Mouse (Mus musculus) kidney, embryonic 16.5 days (tissue): ENCODE results near the gene Ankrd22. TPM values are rescaled to one million over a fixed set of nuclear protein-coding genes. Genes with fewer than 3 reads are reported as not detected.

Experiments
- polyA plus RNA-seq: library from polyadenylated mRNA; unstranded; fragments of >200 nt; fragmentation: Nextera tagmentation; extraction: Ambion mirVana; gene quantifications from 2 replicates; pipeline ENCODE4 v1.2.1, GENCODE M21; 2015

The Ankrd22 gene
- polyA plus RNA-seq, 1 experiment from 2014 or later: 0.06 TPM

Other genes starting within 250 kb of the Ankrd22 start
- not detected in 2 replicates for gene Lipf, start 204.9 kb downstream of the Ankrd22 start, polyA plus RNA-seq
- gene Lipk, start 157.8 kb downstream of the Ankrd22 start, polyA plus RNA-seq: not detected in 2 replicates
- gene Lipn, start 98.7 kb downstream of the Ankrd22 start, polyA plus RNA-seq: not detected in 2 replicates
- not detected in 2 replicates for gene Lipm, start 65.1 kb downstream of the Ankrd22 start, polyA plus RNA-seq
- gene Stambpl1, start 26.2 kb upstream of the Ankrd22 start, polyA plus RNA-seq: 4.5 and 5.0 TPM in 2 replicates
- 352 and 628 TPM in 2 replicates for gene Acta2, start 89.5 kb upstream of the Ankrd22 start, polyA plus RNA-seq
- gene Fas, start 124.6 kb upstream of the Ankrd22 start, polyA plus RNA-seq: 4.0 and 5.3 TPM in 2 replicates